ENCODE assay signal across 8 mouse cellular contexts in genomic region chr12:73583813-73584609, GRCm38 (mm10). TPM values are rescaled to one million over a fixed set of nuclear protein-coding genes. Genes with fewer than 3 reads are reported as not detected.
DNase-seq lines count a peak whose midpoint lies in the region; ATAC-seq lines count a peak whose summit lies in the region.

No protein-coding gene starts in this region.

- H3K4me2 ChIP-seq in stomach, embryonic 15.5 days, result peak overlapping the region; percentile 91

- peak overlapping the region; percentile 81 for H3K27ac ChIP-seq in stomach, embryonic 15.5 days

- H3K27me3 ChIP-seq in erythroblast, embryonic 14.5 days (ENCODE audit: control insufficient read depth), result peaks cover 36% of the 10 kb centered on the region
- H3K27me3 ChIP-seq in stomach, embryonic 15.5 days (replicated peaks), result peaks cover 8% of the 10 kb centered on the region; the same call in 1 of the 2 replicates

- H3K9ac ChIP-seq in stomach, embryonic 15.5 days, result peak overlapping the region; percentile 76; the same call in 1 of the 2 replicates

- H3K9me3 ChIP-seq in erythroblast, embryonic 14.5 days (ENCODE audit: control insufficient read depth, low read length), result no peaks in the 10 kb centered on the region
- no peaks in the 10 kb centered on the region for H3K9me3 ChIP-seq in stomach, embryonic 15.5 days

- peak overlapping the region; percentile 36 for H3K4me3 ChIP-seq in erythroblast, embryonic 14.5 days (replicated peaks)
- H3K4me3 ChIP-seq in stomach, embryonic 15.5 days (replicated peaks), result peak overlapping the region; percentile 78

- 7% methylated on average over 33 of the region's 33 CpGs for WGBS in stomach, embryonic 15.5 days

- DNase-seq in brain, adult 2 months (ENCODE audit: low read depth, low spot score), result peak; percentile 25
- peak; percentile 65 for DNase-seq in heart, adult 8-10 months (ENCODE audit: low spot score)
- peak; percentile 65 for DNase-seq in kidney, adult 9 months
- peak; percentile 67 for DNase-seq in lung, postnatal 10 days

- no peak for ATAC-seq in erythroblast, adult 5-6 weeks (replicated peaks; ENCODE audit: low FRiP score, poor library complexity, severe bottlenecking)
- ATAC-seq in stomach, embryonic 15.5 days (ENCODE audit: insufficient read depth, low FRiP score, low read depth), result peak; percentile 50
- ATAC-seq in erythroid progenitor cell, adult 5-6 weeks (replicated peaks; ENCODE audit: low FRiP score, poor library complexity, severe bottlenecking), result no peak

- H3K36me3 ChIP-seq in erythroblast, embryonic 14.5 days (ENCODE audit: control insufficient read depth), result no peaks in the 10 kb centered on the region
- H3K36me3 ChIP-seq in stomach, embryonic 15.5 days, result no peaks in the 10 kb centered on the region

- no peaks in the 10 kb centered on the region for H3K4me1 ChIP-seq in erythroblast, embryonic 14.5 days (ENCODE audit: control insufficient read depth)
- H3K4me1 ChIP-seq in stomach, embryonic 15.5 days, result peaks cover 6% of the 10 kb centered on the region; the same call in 1 of the 2 replicates

RNA-seq across cellular contexts. Expression of gene Prkch, which starts 0.6 kb away (rescaled TPM):
- 0.01 TPM in 2 replicates for polyA plus RNA-seq in erythroblast, embryonic 14.5 days (2012)
- 2.5 and 2.7 TPM in 2 replicates for total RNA-seq in erythroblast, adult 5-6 weeks (2015; ENCODE audit: low replicate concordance)
- total RNA-seq in erythroblast, adult 5-6 weeks (2017; ENCODE audit: low replicate concordance), result 2.1 and 2.4 TPM in 2 replicates
- total RNA-seq in heart, adult 8-10 months (2022), result 10 to 100 TPM; 14.1 to 19.8 (median 15.4) TPM
- 11.2 and 11.9 TPM in 2 replicates for polyA plus RNA-seq in stomach, embryonic 15.5 days (2015; fragmentation: Nextera tagmentation; extraction: Ambion mirVana)
- total RNA-seq in erythroid progenitor cell, adult 5-6 weeks (2015; ENCODE audit: low replicate concordance), result 2.5 and 5.0 TPM in 2 replicates
- total RNA-seq in erythroid progenitor cell, adult 5-6 weeks (2017; ENCODE audit: low replicate concordance), result 2.6 and 3.4 TPM in 2 replicates

RNA-seq across cellular contexts. Expression of gene Tmem30b, which starts 37.8 kb away (rescaled TPM):
- not detected in 2 replicates for polyA plus RNA-seq in erythroblast, embryonic 14.5 days (2012)
- not detected in 2 replicates for total RNA-seq in erythroblast, adult 5-6 weeks (2015; ENCODE audit: low replicate concordance)
- not detected in 2 replicates for total RNA-seq in erythroblast, adult 5-6 weeks (2017; ENCODE audit: low replicate concordance)
- under 1 TPM; 0.27 to 0.53 (median 0.42) TPM for total RNA-seq in heart, adult 8-10 months (2022)
- polyA plus RNA-seq in stomach, embryonic 15.5 days (2015; fragmentation: Nextera tagmentation; extraction: Ambion mirVana), result 30.7 and 34.2 TPM in 2 replicates
- total RNA-seq in erythroid progenitor cell, adult 5-6 weeks (2015; ENCODE audit: low replicate concordance), result not detected in 2 replicates
- 0.51 TPM in 1 of 2 replicates, not detected in the other for total RNA-seq in erythroid progenitor cell, adult 5-6 weeks (2017; ENCODE audit: low replicate concordance)
